Mouse (Mus musculus) stomach, embryonic 14.5 days (tissue): ENCODE data around the gene Gsc. TPM values are rescaled to one million over a fixed set of nuclear protein-coding genes. Genes with fewer than 3 reads are reported as not detected.
A peak's percentile ranks its signal among the peaks of the same experiment; 100 is the strongest.

Source experiments
- ATAC-seq: fragments of 200-750 bp; cut with Nextera tagmentation; 2 replicates; pipeline ENCODE4 v1.8.0; 2017; ENCODE audit warnings: low read depth, moderate TSS enrichment; ENCODE audit not compliant: insufficient number of reproducible peaks, insufficient read depth, low FRiP score
- H3K27ac ChIP-seq: fragments of 300-500 bp; sonication (generic); 2 replicates; pipeline ENCODE4 v1.5.1; 2014; ENCODE audit warnings: mild to moderate bottlenecking, low read length, moderate library complexity, mixed read lengths
- H3K27me3 ChIP-seq: fragments of 300-500 bp; sonication (generic); 2 replicates; pipeline ENCODE4 v1.6.1; 2014; ENCODE audit warnings: low read length, control low read depth, mixed read lengths; ENCODE audit not compliant: control insufficient read depth, insufficient read depth
- H3K36me3 ChIP-seq: fragments of 300-500 bp; sonication (generic); 2 replicates; pipeline ENCODE4 v1.6.1; 2014; ENCODE audit warnings: mild to moderate bottlenecking, control low read depth, low read length, moderate library complexity, mixed read lengths; ENCODE audit not compliant: control insufficient read depth, insufficient read depth
- H3K4me1 ChIP-seq: fragments of 300-500 bp; sonication (generic); 2 replicates; pipeline ENCODE4 v1.6.1; 2014; ENCODE audit warnings: low read length, control low read depth, mixed read lengths; ENCODE audit not compliant: control insufficient read depth, insufficient read depth
- H3K4me2 ChIP-seq: fragments of 300-500 bp; sonication (generic); replicated peaks from 2 replicates; pipeline ENCODE4 v1.6.1; 2014; ENCODE audit warnings: low read depth, low read length, control low read depth
- H3K4me3 ChIP-seq: fragments of 300-500 bp; sonication (generic); 2 replicates; pipeline ENCODE4 v1.5.1; 2014; ENCODE audit warnings: low read depth, low read length, control low read depth
- H3K9ac ChIP-seq: fragments of 300-500 bp; sonication (generic); replicated peaks from 2 replicates; pipeline ENCODE4 v1.6.1; 2014; ENCODE audit warnings: low read depth, mild to moderate bottlenecking, control low read depth, low read length, moderate library complexity, mixed read lengths
- H3K9me3 ChIP-seq: fragments of 300-500 bp; sonication (generic); 2 replicates; pipeline ENCODE4 v1.6.1; 2016; ENCODE audit warnings: low read depth, low read length, control low read depth; ENCODE audit not compliant: control insufficient read depth
- WGBS: fragments of 180-500 bp; shearing (Covaris S2); extraction: QIAGEN DNeasy Blood & Tissue Kit; methylation state at CpG from one replicate; pipeline ENCODE4 v1.1.7; 2014; 5-methylcytosine and 5-hydroxymethylcytosine counted together
- polyA plus RNA-seq: library from polyadenylated mRNA; unstranded; fragments of >200 nt; fragmentation: Nextera tagmentation; extraction: Ambion mirVana; gene quantifications from 2 replicates; pipeline ENCODE4 v1.2.1, GENCODE M21; 2014

Gsc gene
- 1.7 and 1.9 TPM in 2 replicates for polyA plus RNA-seq

DNA sequence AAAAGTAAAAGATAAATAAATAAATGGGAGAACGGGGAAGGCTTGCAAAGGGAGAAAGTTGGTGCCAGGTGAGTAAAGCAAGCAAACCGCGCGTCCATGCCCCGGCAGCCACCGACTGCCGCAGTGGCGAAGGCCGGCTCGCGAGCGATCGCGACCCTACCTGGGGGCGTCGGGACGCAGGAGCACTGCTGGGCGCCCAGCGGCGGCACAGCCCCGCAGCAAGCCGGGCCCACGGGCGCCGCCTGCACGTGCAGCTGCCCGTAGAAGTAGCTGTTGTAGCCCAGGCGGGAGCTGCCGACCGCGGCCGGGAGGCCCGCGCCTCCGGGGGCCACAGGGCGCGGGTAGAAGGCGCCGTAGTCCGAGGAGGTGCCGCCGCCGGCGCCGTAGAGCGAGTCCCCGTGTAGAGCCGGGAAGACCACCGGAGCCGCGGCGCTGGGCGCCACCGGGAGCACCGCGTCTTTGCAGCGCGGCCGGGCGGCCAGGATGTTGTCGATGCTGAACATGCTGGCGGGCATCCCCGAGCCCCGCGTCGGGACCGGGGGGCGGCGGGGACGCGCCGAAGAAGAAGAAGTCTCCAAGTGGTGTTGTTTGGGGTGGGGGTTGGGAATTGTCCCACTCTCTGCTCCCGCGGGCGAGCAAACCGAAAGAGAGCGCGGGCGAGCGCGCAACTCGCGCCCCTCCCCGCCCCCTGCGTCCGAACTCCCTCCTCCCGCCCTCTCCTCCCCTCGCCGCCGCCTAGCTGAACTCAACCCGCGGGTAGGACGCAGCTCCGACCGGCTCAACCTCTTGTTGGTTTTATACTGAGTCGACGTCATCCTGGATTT, at the start of gene Gsc:
Gsc (minus strand) TSS at position 730 of the 824 bp plus-strand sequence.
- Histone ChIP-seq H3K27me3 (peaks cover 43% of the 10 kb centered on the region), H3K4me3 (peak within 1 kb of the TSS; percentile 55)
- under 1% methylated on average over 96 of the region's 97 CpGs for WGBS

DNA sequence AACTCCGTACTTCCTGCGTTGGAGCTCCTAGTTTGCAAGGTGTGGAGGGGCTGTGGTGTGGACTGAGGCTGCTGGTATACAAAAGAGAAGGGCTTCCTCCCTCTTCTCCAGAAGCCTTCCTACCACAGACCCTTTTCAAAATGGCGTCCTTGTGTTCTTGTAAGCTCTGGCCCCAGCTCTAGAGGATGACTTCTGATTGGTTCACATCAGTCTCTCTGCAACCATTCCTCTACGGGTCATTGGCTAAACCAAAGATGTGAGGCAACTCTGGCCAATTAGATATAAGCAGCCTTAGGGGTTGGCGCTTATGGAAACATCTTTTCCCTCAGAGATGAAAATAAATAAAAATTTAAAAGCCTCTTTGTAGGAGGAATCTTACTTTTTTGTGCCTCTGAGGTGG, 46.6 kb upstream of the Gsc start:
- Histone ChIP-seq H3K9me3 (peaks cover 2% of the 10 kb centered on the region; the same call in 1 of the 2 replicates), H3K36me3 (no peaks in the 10 kb centered on the region), H3K27ac (no peak overlapping the region), H3K4me1 (no peaks in the 10 kb centered on the region), H3K4me2 (no peak overlapping the region), H3K4me3 (no peak overlapping the region), H3K27me3 (no peaks in the 10 kb centered on the region), H3K9ac (no peak overlapping the region)
- WGBS = 87% methylated on average over 5 of the region's 5 CpGs
- no peak for ATAC-seq

More for the DNA sequence above, at the start of gene Gsc:
- peak; percentile 75; the same call in 1 of the 2 replicates for ATAC-seq
- H3K4me1 ChIP-seq = peaks cover 7% of the 10 kb centered on the region; the same call in 1 of the 2 replicates
- peak within 1 kb of the TSS; percentile 46 for H3K9ac ChIP-seq
- H3K27ac ChIP-seq = no peak within 1 kb of the TSS
- H3K9me3 ChIP-seq = no peaks in the 10 kb centered on the region
- H3K36me3 ChIP-seq = no peaks in the 10 kb centered on the region
- peak within 1 kb of the TSS; percentile 81 for H3K4me2 ChIP-seq

DNA sequence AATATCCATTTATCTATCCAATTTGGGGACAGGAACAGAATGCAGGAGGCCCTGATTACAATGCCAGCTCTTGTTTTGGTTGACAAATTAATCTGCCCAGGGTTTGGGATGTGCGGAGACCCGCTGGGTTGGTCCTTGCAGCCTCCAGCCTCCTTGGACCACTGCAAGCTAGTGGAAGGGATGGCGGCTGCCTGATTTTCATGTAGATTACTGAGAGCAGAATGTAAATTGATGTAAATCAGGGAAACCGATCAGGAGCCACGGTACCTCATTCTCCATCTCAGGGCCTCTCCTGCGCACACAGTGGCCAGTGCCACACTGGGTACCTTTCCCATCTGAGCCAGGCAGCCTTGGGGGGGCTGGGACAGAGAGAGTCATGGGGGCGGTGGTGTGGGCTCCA, 34.8 kb upstream of the Gsc start:
- H3K9me3 ChIP-seq = no peaks in the 10 kb centered on the region
- H3K27ac ChIP-seq = no peak overlapping the region
- no peaks in the 10 kb centered on the region for H3K36me3 ChIP-seq
- H3K4me3 ChIP-seq = no peak overlapping the region
- ATAC-seq = no peak
- no peak overlapping the region for H3K4me2 ChIP-seq
- no peaks in the 10 kb centered on the region for H3K27me3 ChIP-seq
- H3K4me1 ChIP-seq = no peaks in the 10 kb centered on the region
- no peak overlapping the region for H3K9ac ChIP-seq
- WGBS = 64% methylated on average over 7 of the region's 7 CpGs

DNA sequence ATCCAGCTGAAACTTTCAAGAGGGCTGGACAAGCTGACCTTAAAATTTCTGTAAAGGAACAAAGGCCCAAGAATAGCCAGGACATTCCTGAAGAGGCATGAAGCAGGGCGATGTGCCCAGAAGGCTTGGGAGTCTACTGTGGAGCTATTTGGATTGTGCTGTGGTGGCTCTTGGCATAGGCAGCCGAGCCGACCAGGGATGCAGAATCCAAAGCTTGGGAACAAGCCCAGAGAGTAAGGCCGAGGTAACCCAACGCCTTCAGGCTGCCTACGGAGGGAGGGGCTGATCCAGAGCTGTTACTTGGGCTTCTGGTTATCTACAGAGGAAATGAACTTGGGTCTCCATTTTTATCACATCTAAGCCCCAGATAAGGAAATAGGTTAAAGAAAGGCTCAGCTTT, 18.9 kb upstream of the Gsc start:
- Histone ChIP-seq H3K9ac (no peak overlapping the region), H3K4me1 (no peaks in the 10 kb centered on the region), H3K4me2 (no peak overlapping the region), H3K4me3 (no peak overlapping the region), H3K27ac (no peak overlapping the region), H3K9me3 (no peaks in the 10 kb centered on the region), H3K36me3 (no peaks in the 10 kb centered on the region), H3K27me3 (no peaks in the 10 kb centered on the region)
- no peak for ATAC-seq
- WGBS = 46% methylated on average over 6 of the region's 6 CpGs

DNA sequence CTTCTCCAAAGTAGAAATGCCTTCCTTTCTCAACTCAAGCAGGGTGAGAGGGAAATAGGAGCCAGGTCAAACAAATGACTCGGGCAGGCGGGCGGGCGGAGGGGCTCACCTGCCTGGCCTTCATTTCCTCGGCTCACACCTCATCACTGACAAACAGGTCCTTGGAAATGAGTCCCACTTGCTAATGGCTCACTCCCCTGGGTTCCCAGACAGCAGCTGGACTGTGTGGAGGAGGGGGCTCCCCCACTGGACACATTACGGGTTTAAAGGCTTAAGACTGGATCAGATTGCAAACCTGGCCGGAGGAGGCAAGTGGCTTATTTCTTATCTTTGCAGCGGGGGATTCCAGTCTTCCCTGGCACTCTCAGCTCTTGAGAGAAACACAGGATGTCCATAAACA, 13.1 kb upstream of the Gsc start:
- Histone ChIP-seq H3K4me1 (no peaks in the 10 kb centered on the region; the same call in 1 of the 2 replicates), H3K9me3 (no peaks in the 10 kb centered on the region), H3K36me3 (no peaks in the 10 kb centered on the region), H3K27me3 (0 out of 2 replicates have a peak, but pooled peaks cover 6% of the 10 kb centered on the region), H3K27ac (no peak overlapping the region), H3K4me3 (no peak overlapping the region), H3K4me2 (no peak overlapping the region), H3K9ac (no peak overlapping the region)
- ATAC-seq = no peak
- WGBS = 19% methylated on average over 8 of the region's 8 CpGs

DNA sequence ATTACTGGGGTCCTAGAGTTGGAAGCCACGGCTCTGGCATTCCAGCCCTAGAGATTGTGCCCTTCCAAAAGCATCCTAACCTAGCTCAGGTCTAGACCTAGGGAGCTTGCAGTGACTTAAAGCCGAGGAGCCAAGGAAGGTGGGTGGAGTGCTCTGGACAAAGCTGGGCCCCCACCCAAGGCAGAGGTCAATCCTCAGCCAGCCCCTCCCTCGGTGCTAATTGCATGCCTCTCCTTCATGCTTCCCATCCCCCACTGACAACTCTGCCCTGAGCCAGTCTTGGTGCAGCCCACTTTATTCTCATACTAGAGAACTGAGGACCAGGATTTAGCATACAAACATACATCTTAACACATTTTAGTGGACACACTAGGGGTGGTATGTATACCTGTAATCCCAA, 12.0 kb upstream of the Gsc start:
- H3K4me3 ChIP-seq = no peak overlapping the region
- WGBS = 33% methylated on average over 3 of the region's 3 CpGs
- H3K36me3 ChIP-seq = no peaks in the 10 kb centered on the region
- no peak overlapping the region for H3K4me2 ChIP-seq
- no peak for ATAC-seq
- H3K27me3 ChIP-seq = 0 out of 2 replicates have a peak, but pooled peaks cover 6% of the 10 kb centered on the region
- H3K9me3 ChIP-seq = no peaks in the 10 kb centered on the region
- H3K27ac ChIP-seq = no peak overlapping the region
- no peaks in the 10 kb centered on the region; the same call in 1 of the 2 replicates for H3K4me1 ChIP-seq
- H3K9ac ChIP-seq = no peak overlapping the region

DNA sequence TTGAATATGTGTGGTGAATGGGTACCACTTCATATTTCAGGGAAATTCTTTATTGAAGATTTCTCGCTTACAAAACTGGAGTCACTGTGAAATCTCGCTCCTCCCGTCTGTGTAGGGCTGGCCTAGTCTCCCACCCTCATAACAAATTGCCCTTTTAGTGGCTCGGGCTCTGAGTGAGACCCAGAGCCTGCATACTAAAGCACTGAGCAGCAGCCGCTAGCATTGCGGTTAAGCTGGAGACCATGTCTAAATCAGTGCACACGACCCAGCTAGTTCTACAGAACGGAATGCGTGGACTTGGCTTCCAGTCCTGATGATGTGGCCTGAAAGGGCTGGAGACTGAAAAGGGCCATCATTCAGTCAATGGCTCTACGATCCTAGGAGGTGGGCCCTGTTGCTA, 7.9 kb upstream of the Gsc start:
- H3K4me1 ChIP-seq = no peaks in the 10 kb centered on the region
- WGBS = 70% methylated on average over 10 of the region's 10 CpGs
- ATAC-seq = no peak
- no peak overlapping the region for H3K27ac ChIP-seq
- no peak overlapping the region for H3K4me3 ChIP-seq
- H3K4me2 ChIP-seq = no peak overlapping the region
- H3K36me3 ChIP-seq = no peaks in the 10 kb centered on the region
- no peaks in the 10 kb centered on the region for H3K9me3 ChIP-seq
- peaks cover 27% of the 10 kb centered on the region for H3K27me3 ChIP-seq
- H3K9ac ChIP-seq = no peak overlapping the region

DNA sequence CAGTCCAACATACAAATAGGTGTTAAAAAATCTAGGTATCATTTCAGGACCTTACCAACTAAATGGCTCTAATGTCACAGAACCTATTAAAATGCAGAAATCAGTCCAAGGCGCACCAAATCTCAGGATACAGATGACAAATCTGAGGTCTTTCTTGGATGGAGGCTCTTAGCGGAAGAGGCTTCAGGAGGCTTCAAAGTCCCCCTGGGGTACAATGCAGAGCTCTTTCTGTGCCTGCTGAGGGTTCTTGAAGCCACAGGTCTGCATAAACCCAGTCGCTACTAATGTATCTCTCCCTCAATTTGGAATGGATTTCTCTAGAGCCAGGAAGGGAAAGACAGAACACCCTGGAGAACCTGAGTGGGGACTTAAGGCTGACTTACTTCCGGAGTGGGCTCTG, 5.1 kb upstream of the Gsc start:
- 5% methylated on average over 4 of the region's 4 CpGs for WGBS
- H3K9me3 ChIP-seq = no peaks in the 10 kb centered on the region
- no peaks in the 10 kb centered on the region for H3K4me1 ChIP-seq
- H3K27ac ChIP-seq = no peak overlapping the region
- H3K9ac ChIP-seq = no peak overlapping the region
- ATAC-seq = no peak
- peaks cover 35% of the 10 kb centered on the region for H3K27me3 ChIP-seq
- H3K4me3 ChIP-seq = no peak overlapping the region
- no peaks in the 10 kb centered on the region for H3K36me3 ChIP-seq
- no peak overlapping the region for H3K4me2 ChIP-seq
